Mouse (Mus musculus): Measurements from ENCODE around the gene Gimap7.

Gene Gimap7

GRCm38 (mm10) chr6:48696830-48697554, 21.4 kb upstream of the Gimap7 start:
- no peak for DNase-seq

DNA sequence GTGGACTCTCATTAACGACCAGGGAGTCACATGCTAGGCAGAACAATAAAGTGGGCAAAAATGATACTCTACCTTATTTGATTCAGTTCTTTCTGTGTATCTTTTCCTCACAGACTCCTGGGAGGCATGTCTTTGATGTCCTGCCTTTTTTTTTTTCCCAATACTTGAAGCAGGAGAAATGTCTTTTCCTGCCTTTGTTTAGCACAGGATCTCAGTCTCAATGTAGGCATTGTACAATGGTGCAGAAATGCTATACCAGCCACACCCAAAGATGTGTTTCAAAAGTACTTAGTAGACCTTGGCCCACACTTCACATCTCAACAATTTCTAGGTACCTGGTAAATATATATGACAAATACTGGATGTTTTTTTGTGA, 20.9 kb upstream of the Gimap7 start:
- no peak for DNase-seq

GRCm38 (mm10) chr6:48698066-48698856, 20.2 kb upstream of the Gimap7 start:
- no peak for DNase-seq

- DNase-seq: no peak
These were observed 19.5 kb upstream of the Gimap7 start for GRCm38 (mm10) chr6:48698888-48699287.

DNA sequence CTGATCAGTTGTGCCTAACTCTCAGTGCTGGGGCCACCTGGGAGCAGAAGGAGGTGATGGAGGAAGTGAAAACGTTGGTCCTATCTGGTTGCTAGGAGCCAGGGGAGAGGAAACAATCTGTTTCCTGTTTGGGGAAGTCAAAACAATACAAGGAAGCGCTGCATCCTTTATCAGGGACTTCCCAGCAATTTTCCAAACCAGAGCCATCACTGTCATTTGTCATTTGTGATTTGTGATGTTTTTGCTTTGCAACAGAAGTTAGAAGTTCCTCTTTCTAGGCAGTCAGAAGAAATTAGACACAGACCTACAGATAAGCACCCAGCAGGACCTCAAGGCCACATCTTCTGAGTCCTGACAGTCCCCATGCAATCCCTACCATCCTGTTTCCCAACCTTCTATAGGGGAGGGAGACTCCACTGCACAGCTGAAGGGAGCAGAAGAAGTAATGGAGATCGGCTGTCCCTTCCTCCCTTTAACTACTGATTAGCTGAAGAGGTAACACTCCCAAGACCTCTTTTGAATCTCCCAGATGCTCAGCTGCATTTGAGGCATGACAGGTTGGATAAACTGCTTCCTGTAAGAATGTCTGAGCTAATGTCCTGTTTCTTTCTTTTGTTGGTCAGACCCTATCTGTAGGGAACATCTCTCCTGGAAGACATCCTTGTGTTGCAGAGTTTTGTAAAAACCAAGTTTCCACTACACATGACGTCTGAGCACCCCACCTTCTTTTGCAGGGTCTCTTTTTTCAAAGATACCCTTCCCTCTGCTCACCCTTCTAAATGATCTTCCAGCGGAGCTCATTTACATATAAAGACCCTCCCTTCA, 18.0 kb upstream of the Gimap7 start:
- DNase-seq: no peak

DNA sequence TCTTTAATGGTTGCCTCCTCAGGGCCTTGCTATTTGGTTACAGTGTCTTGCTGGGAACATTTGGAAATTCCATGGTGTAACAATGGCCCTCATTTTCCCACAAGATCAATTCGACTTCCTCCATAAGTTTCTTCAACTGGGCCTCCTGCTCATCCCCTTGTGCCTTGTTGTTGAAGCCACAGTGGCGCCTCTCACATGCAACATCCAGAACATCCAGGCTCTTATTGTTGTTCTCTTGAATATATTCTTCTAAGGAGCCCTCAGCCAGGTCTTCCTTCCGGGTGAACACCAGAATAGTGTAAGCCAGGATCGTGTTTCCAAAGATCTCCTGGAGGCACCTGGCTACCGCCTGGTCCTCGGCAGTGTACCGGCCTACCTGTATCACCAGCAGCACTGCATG, 16.3 kb upstream of the Gimap7 start:
- DNase-seq: no peak

- DNase-seq: no peak
These were observed 15.8 kb upstream of the Gimap7 start for GRCm38 (mm10) chr6:48702601-48703000.

- DNase-seq: no peak
These were observed 14.3 kb upstream of the Gimap7 start for GRCm38 (mm10) chr6:48704146-48704545.

- DNase-seq: no peak
These were observed 12.3 kb upstream of the Gimap7 start for GRCm38 (mm10) chr6:48706130-48706529.

DNA sequence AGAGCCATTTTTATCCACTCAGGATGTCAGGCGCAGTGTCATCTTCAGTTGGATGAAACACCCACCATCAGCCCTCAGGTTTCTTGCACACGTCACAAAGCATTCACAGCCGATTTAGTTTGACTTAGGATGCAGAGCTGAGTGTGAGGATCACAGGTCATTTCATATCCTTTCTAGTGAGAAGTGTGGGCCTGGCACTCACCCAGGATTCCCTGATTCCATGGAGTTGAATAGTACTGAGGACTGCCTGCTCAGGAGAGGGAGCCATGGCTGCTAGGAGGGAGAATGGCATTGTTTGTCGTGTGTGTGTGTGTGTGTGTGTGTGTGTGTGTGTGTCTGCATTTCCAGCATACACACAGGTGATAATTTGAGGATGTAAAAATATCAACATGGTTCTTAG, 1.9 kb downstream of the Gimap7 start:
- no peak for DNase-seq

GRCm38 (mm10) chr6:48723468-48723867, 5.0 kb downstream of the Gimap7 start:
- DNase-seq: no peak

- peak; percentile 28 for DNase-seq
These were observed 7.1 kb downstream of the Gimap7 start for GRCm38 (mm10) chr6:48725476-48725875.

DNA sequence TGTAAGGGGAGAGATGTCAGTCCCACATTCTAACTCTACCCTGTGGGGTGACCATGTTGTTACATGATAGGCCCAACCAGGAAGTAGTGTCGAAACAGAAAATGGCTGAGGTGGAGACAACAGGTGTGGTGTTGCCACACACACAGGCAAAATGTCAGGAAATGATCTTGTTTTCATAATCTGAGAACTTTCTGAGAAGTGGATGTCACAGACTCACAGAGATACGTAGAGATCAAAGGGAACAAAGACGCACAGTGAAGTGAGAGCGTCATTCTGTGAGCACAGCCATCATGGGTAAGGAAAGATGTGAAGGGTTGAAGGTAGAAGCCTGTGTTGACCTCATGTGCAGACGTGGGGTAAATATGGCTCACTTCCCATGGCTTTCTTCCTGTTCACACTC, 9.3 kb downstream of the Gimap7 start:
- no peak for DNase-seq

- DNase-seq: no peak
These were observed 14.5 kb downstream of the Gimap7 start for GRCm38 (mm10) chr6:48732864-48733304.

DNA sequence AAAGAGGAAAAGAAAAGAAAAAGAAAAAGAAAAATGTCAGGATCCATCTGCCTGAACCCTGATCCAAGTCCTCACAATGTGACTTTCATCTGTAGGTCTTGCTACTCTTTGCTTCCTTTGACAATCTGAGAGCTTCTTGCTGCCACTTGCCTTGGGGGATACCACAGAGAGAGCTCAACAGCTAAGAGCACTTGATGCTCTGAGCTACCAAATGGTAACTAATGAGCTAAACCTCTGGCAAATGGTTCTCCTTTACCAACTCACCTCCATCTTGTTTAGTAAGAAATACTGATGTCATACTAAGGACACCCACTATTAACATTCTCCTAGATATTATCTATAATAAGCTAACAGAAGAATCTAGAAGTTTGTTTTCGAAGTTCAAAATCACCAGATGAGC, 15.2 kb downstream of the Gimap7 start:
- DNase-seq: no peak

DNA sequence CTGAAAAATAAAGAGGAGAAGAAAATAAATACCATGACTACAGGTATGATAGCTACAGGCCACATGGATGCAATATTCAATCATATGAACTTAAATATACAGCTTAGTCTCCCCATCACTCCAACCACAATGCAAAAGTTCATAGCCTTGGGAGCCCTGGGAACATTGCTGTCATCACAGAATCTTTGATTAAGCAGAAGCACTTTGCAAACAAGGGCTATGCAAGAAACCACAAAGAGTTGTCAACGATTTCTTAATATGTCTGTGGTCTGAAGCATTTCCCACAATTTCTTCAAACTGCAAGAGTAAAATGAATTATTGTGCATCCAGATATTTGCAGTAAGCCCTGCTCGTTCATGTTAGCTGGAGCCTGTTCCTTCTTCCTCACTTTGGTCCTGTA, 18.6 kb downstream of the Gimap7 start:
- no peak for DNase-seq

- no peak for DNase-seq
These were observed 19.3 kb downstream of the Gimap7 start for GRCm38 (mm10) chr6:48737688-48738087.

DNA sequence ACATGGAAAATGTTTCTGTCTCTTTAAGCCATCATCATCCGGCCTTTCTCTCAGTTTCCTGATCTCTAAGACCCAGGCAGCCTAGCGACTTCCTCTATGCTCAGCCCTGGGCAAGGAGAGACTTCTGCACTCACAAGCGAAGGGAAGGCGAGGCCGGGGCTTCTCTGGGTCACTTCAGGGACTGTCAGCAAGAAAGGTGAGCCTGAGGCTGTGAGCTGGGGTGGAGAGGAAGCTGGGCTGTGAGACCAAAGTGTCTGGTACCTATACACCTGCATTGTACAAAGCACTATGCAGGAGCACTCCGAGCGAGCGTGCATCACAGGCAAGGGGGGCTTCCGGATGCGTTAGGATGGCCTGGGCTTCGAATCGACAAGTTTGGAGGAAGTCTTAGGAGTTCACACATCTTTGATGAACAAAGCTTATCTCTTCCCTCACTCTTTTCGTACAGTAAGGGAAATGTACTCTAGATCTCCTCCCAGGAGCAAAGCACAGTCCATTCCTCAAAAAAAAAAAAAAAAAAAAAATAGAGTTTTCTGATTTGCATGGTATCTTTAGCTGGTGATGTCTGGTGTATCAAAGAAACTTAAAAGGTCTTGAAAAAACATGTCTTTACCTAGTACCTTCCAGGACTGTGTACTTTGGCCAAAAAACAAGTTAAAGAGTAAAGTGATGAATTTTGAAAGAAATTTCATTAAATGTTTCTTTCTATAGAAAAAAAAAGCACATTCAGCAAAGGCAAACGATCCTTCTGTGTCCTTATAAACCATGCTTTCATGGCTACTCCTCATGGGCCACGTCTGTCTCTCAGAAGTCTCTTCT, 20.7 kb downstream of the Gimap7 start, which contains the start of gene Gimap1:
TSS of gene Gimap1 (plus strand) at position 94 of the 819 bp plus-strand sequence.
- no peak for DNase-seq

DNA sequence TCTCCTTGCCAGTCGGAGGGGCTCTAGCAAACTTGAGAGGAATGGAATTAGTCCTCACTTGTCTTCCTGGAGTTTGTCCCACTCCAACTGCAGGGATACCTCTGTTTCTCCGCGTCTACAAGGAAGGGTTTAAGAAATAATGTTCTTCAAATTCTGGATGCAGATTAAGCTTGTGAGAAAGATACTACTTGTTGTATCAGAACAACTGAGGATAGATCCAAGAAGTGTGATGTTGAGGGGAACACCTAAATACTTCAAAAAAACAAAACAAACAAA, 21.3 kb downstream of the Gimap7 start:
- DNase-seq: no peak

DNA sequence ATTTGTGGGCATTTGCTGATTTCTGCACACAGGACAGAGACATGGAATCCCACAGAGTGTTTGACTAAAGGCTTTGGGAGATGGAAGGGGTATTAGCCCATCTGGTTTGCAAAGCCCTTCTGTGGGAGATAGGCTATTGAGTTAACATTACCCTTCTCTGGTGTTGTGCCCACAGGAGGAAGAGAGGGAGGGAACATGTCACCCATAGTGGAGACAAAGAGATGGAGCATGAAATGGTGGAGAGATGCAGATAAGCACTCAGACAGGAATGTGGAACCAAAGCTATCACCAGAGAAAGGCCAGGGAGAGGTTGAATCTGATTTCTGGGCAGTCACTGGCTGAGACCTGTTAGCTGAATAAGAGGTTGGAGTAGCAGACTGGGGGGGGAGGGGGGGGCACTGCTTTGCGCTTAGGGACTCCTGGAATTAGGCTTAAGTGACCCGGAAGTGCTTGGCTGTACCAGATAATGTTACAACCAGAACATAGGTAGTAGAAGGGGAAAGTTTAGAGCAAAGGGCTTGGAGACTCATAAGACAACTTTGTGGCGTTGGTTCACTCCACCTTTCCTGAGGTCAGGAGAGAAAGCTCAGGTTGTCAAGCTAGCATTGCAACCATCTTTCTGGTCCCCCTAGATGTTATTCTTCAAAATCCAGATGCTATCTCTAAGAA, 22.2 kb downstream of the Gimap7 start:
- DNase-seq: no peak

GRCm38 (mm10) chr6:48741273-48741672, 22.9 kb downstream of the Gimap7 start:
- DNase-seq: no peak

- peak; percentile 15 for DNase-seq
These were observed 23.3 kb downstream of the Gimap7 start for GRCm38 (mm10) chr6:48741711-48742206.
